Mouse (Mus musculus) layer of hippocampus, postnatal 36 days (tissue): Measurements from ENCODE around the gene Ifrd1. TPM values are rescaled to one million over a fixed set of nuclear protein-coding genes. Genes with fewer than 3 reads are reported as not detected.

Experiments used
- DNase-seq, 2 experiments: peaks; one replicate each; pipeline ENCODE4 v3.0.0; 2022
- total RNA-seq, 2 experiments: library from RNA; stranded (reverse); gene quantifications; 2 replicates each; pipeline ENCODE4 v1.2.3; 2021

The Ifrd1 gene
- total RNA-seq, 2 experiments from 2014 or later = 90.6 to 92.6 TPM

- DNase-seq = no peak
Observed at GRCm38 (mm10) chr12:40239161-40239560, 9.1 kb downstream of the Ifrd1 start.

DNA sequence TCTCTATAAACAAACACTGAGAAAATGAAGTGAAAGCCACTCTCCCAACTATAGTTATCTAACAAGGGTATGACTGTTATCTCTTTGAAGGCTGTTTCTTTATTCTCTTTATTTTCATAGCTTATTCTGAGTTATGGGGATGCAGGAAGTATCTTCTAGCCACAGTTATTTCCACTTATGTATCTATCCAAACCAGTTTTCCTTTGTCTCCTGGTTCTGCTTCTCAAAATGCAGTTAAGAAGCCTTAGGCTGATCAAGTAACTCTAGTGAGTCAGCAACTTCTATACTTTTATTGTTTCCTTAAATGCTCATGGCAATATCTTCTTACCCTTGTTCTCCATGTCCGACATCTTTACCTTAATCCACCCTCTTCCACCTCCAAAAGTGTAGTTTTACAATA, 16.1 kb downstream of the Ifrd1 start:
- DNase-seq = no peak

- peak in 1 of 2 experiments; percentile 39 for DNase-seq
Observed at GRCm38 (mm10) chr12:40231632-40232031, 16.7 kb downstream of the Ifrd1 start.

DNA sequence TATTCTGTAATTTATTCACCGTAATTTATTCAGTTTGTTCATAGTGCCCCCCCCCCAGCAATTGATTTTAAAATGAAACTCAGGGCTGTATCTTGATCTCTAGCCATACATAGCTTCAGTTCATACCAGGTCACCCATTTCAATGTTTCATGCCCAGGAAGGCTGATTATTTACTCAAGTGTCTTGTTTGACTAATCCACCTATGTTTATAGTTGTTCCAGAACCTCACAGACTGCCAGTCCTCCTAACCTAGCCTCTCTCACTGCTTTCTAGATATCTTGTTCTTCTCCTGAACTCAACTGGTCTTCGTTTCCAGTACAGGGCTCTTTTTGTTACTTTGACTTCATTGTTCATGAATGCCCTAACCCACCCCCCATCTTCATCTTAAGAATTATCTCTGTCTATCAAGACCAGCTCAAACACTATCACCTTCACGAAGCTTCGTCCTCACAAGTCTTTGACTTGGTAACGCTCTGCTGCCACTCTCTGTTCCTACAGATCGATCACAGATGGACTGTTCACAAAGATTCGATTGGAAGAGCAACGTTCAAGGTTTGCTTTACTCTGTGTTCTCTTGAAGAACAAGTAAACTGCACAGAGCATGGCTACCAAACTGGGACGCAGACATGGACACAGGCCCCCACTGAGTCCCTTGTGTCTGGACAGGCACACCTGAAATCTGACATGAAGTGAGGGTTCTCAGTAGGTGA, 24.0 kb downstream of the Ifrd1 start:
- DNase-seq = no peak

- DNase-seq = no peak
Observed at GRCm38 (mm10) chr12:40223676-40224075, 24.6 kb downstream of the Ifrd1 start.

GRCm38 (mm10) chr12:40223082-40223619, 25.2 kb downstream of the Ifrd1 start:
- peak; percentile 98 to 99 for DNase-seq

- DNase-seq = peak; percentile 95 to 96
Observed at GRCm38 (mm10) chr12:40222251-40223081, 25.8 kb downstream of the Ifrd1 start.

GRCm38 (mm10) chr12:40221611-40222010, 26.7 kb downstream of the Ifrd1 start:
- DNase-seq = no peak

DNA sequence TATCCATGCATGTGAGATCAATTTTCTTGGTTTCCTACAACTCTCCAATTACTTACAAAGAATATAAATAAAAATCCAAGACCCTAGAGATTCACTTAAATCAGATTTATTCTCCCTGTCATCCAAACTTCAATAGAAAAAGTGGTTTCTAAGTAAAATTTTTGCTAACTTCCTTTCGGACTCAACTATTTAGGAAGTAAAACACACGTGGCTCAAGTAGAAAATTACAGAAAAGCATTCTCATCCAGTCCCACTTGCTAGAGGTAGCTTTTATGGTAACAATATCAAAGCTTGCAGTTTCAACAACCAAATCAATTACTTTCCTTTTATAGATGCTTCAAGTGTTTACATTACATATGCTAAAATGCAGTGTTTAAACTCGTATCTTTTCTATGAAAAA, 27.4 kb downstream of the Ifrd1 start:
- DNase-seq = no peak

GRCm38 (mm10) chr12:40220001-40220570, 28.2 kb downstream of the Ifrd1 start:
- peak in 1 of 2 experiments; percentile 23 for DNase-seq

DNA sequence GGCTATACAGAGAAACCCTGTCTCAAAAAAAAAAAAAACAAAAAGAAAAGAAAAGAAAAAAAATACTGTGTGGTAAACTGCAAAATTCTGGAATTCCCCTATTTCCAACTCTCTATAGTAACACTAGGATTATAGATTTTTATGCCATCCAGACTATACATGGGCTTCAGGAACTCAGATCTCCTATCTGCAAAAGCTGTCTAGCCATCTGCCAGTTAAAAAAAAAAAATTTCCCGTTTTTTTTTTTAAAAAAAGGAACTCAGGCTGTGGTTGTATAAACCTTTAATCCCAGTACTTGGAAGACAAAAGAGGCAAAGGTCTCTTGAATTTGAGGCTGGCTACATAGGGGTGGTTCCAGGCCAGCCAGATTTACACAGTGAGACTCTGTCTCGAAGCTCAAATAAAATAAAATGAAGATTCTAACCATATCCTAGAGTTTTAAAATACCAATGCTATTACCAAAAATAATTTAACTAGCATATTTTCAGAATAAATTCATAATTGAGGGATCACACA, 29.8 kb downstream of the Ifrd1 start:
- no peak for DNase-seq

DNA sequence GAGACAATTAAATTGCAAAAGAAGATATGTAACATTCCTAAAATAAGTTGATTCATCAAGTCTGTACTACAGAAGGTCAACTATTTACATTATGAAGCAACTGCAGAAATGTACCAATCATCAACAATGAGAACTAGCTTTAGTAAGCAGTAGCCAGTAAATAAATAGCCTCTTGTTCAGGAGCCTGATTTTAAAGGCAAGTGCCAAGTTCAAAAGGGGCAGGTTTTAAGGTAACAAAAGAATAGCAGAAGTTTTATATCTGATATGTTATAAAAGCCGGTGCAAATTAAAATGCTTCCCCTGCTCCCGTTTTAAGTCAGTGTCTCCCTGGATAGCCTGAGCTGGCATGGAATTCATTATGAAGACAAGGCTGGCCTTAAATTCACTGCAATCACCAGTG, 30.5 kb downstream of the Ifrd1 start:
- DNase-seq = no peak

- no peak for DNase-seq
Observed at GRCm38 (mm10) chr12:40214888-40215876, 33.1 kb downstream of the Ifrd1 start.

DNA sequence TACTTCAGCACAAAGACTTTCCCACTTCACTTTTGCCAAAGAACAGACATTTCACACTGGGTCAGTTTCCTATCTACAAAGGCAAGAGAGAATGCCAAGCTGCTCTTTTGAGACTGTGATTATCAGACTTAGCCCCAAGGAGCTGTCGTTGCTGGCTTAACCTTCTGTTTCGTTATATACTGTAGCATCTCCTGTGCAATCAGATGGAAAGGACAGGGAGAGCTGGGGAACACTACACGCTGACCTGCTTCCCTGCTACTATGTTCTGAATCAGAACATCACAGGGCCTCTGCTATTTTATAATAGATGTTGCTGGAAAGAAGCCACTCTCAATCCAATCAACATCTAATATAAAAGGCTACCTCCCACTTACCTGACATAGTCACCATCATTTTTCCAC, 39.3 kb downstream of the Ifrd1 start:
- DNase-seq = no peak

DNA sequence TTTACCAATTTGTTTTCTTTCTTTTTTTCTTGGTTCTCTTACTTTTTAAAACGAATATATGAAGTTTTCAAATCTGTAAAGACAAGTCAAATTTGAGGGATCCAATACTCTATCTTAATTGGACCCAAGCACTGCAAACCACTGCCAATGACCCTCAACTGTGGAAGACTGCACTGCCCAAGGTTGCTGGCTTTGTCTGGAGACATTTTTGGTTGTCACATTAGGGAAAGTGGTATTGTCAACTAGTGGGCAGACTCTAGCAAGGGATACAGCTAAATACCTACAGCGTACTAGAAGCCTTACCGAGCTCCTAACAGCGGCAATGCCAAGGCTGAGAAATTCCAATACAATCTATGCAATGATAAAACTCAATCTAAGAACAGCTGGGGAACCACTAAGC, 40.4 kb downstream of the Ifrd1 start:
- DNase-seq = no peak

GRCm38 (mm10) chr12:40202161-40203035, 45.9 kb downstream of the Ifrd1 start:
- no peak for DNase-seq

DNA sequence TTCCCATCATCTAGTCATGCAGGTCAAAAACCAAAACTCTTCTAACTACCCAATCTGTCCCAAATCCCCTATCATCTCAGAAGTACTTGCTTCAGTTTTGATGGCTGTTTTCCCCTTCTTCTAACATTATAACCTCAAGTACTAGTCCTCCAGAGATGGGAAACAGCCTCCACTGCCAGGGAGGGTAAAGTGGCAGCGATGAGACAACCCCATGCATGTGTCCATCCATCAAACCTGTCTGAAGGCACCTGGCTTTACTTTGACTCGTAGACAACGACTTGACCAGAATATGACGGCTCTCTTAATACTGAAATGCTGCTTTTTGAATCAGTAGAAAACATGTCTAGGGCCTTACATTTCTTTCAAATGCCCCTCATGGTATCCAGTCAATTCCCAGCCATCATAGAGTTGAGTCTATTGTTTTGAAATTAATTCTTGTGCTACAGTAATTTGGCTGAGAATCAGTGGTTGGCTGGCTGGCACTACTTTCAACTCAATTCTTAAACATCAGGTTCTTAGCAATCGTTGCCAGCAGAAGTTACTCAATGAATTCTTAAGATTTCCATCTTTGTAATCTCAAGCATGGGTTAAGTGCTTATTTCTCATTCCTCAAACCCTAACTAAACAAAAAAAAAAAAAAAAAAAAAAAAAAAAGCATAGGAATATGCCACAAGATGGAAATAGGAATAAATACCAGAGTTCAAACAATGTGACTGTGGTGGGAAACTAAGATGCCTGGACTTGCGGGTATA, 47.6 kb downstream of the Ifrd1 start:
- no peak for DNase-seq

DNA sequence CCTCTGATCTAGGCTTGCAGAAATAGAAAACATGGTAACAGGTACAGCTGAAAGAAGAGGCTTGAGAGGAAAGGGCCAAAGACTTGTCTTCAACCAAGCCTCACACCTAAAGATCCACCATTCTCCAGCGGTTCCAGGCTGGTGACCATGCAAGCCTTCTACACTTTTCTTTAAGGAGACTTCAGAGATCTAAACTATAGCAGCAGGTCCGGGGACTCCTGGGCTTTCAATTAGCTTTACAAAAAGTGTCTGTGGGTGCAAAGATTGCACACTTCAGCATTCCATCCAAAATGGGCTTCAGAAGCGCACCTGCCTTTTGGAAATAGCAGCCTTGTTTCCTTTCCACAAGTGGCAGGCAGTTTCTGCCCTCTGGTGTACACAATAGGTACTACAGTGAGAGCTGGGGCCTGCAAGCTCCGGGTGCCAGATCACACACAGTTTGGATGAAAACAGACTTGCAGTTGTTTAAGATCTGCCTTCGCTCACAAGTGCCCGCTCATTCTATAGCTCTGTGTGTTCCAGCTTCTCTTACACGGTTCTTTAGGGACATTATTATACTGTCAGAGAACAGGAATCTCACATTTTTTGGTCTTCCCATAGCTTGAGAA, 48.4 kb downstream of the Ifrd1 start:
- DNase-seq = peak; percentile 62 to 71

DNA sequence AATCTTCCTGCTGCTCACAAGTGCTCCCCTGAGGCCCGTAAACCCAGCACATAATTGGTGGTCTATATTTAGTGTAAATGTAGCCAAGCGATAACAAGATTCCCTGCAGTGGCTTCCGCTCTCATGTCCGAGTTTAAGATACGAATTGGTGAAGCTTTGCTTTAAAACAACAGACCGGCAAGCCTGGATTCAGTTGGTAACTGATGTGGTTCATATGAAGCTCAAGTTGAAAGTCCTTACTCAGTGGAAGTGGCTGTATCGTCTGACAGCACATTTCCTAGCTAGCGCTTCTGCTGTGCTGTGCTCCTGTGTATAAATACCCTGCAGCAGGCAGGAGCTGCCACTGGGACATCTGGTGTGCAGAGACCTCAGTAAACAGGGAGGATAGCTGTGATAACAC, 49.0 kb downstream of the Ifrd1 start, which contains the start of gene Lsmem1:
Gene Lsmem1, minus strand, starts transcription at position 189 of the 400 bp plus-strand sequence.
- no peak for DNase-seq
